Mouse (Mus musculus) adrenal gland, postnatal 14 days (tissue): ENCODE data around the gene Shoc2. TPM values are rescaled to one million over a fixed set of nuclear protein-coding genes. Genes with fewer than 3 reads are reported as not detected.
"Not testable (repeated sequence)": the region's sequence is repeated elsewhere in the genome, so short reads cannot be mapped to it uniquely, and the experiment has no call there.

Experiments
- DNase-seq: peaks from one replicate; pipeline ENCODE4 v3.0.0; 2021; ENCODE audit warnings: mixed read lengths
- total RNA-seq: library from RNA; stranded (reverse); gene quantifications from 2 replicates; pipeline ENCODE4 v1.2.3, GENCODE M21; 2021

Shoc2 gene
- total RNA-seq, 1 experiment from 2014 or later = 42.0 TPM

- no peak for DNase-seq
Observed at GRCm38 (mm10) chr19:53929218-53929617, 14.9 kb upstream of the Shoc2 start.

GRCm38 (mm10) chr19:53933050-53933449, 11.1 kb upstream of the Shoc2 start:
- DNase-seq = no peak

DNA sequence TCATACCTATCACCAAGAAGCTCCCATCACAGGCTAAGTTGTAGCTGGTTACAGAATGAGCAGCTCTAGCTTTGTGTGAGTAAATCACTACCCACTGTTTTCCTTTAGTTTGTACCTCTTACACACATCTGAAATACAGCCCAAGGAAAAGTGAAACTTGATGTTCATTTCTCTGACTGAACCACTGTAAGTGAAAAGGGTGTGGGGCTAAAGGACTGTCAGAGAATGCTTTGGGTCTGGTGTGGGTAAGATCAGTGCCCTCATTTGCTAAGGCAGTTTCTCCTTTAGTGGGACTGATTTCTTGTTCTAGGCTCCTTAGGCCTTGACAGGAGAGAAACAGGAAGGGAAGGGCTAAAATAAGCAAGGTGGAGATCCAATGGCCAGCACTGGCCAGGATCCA, 10.1 kb upstream of the Shoc2 start:
- no peak for DNase-seq

- no peak for DNase-seq
Observed at GRCm38 (mm10) chr19:53939467-53939866, 4.6 kb upstream of the Shoc2 start.

DNA sequence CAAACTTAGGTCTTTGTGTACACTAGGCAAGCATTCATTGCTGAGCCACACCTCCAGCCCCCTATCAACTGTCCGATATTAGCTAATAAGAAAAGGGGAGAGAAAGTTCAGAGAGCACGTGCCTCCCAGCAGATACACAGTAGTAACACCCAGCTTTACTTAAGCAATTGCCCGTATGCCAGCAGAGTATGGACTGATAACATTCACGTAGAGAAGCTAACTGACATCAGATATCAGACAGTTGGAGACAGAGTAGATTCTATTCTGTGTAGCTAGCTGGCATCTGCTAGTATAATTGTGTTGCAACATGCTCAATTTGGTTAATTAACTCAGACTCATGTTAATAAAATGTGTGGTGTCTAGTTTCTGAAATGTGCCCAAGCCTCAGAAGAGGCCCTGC, 3.0 kb upstream of the Shoc2 start:
- no peak for DNase-seq

- DNase-seq = no peak
Observed at GRCm38 (mm10) chr19:53942342-53942741, 1.8 kb upstream of the Shoc2 start.

GRCm38 (mm10) chr19:53944786-53945169, 672 bp downstream of the Shoc2 start:
- DNase-seq = no peak

DNA sequence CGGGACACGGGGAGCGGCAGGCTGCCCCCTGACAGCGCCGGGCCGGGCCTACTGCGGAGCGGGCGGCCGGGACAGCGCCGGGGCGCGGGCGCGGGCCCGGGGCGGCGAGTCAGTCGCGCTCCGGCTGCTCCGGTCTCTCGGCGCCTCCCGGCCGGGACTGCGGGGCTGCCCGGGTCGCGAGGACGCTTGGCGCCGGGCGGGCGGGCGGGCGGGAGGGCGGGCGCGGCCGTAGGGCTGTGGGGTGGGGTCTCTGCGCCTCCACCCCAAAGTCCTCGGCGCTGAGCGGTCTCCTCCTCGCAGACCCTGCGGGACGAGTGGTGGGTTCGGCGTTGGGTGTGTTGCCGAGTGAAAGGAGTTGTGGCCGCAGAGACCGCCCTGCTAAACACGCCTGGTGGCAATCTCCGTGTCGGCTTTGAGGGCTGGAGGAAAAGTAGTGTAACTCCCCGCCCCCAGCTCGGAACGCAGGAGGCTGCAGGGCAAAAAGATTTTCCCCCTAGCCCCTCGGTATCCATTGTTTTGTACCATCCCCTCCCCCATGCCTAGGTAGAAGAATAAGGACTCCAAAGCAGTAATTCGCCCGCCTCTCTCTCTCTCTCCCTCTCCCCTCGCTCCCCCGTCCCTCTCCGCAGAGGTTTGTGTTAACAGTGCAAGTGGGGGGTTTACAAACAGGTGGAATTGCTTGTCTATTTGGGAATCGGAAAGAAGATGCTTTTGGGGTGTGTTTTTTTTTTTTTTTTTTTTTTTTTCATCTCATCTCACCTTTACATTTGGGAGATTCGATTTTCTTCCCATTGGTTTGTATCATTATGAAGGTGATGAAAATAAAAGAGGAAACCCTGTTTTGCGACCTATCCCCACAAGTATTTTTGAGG, 1.3 kb downstream of the Shoc2 start:
- DNase-seq = peak; percentile 69

GRCm38 (mm10) chr19:53957513-53957912, 13.4 kb downstream of the Shoc2 start:
- no peak for DNase-seq

DNA sequence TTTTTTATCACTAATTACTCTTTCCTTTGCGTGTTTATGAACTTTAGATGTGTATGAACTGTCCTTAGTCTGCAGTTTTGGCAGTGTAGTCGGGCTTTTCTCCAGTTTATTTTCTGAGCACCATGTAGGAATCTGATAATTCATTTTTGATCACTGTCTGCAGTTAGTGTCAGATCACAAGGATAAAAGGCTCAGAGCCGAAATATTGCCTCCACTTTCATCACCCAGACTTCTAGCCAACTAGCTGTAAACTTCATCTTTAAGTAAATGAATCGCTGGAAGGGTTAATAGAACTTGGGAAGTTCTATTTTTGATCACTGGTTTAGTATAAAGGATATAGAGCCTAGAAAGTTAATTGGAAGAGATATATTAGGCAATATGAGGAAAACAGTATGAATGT, 18.4 kb downstream of the Shoc2 start:
- DNase-seq = no peak

- not testable (repeated sequence) for DNase-seq
Observed at GRCm38 (mm10) chr19:53964347-53964746, 20.2 kb downstream of the Shoc2 start.

DNA sequence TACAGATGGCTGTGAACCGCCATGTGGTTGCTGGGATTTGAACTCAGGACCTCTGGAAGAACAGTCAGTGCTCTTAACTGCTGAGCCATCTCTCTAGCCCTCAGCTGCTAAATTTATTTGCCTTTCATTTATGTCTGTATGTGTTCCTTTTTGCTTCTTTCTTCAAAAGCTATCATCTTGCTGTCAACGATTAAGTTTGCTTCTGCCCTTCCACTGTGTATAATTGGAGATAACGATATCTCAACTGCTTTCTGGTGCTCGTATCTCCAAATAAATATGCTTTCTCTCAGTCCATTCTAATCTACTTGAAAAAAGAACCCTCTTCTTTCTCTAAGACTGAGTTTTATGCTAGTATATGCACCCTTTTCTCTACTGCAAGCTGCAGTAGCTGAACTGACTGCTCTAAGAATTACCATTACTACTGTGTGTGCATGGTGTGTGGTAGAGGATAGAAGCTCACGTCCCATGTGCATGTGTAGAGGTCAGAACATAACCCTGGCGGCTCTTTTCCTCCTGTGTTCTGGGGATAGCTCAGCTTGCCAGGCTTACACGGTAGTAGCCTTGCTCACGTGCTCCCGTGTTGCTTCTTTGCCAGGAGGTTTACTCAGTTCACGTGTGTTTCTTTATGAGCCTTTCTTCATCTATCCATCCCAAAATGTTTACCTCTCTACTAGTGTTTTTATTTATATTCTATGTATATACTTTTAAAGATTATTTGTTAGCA, 21.0 kb downstream of the Shoc2 start:
- DNase-seq = peak; percentile 14

- DNase-seq = no peak
Observed at GRCm38 (mm10) chr19:53969226-53969625, 25.1 kb downstream of the Shoc2 start.

GRCm38 (mm10) chr19:53971938-53972337, 27.8 kb downstream of the Shoc2 start:
- DNase-seq = no peak

GRCm38 (mm10) chr19:53973656-53974055, 29.6 kb downstream of the Shoc2 start:
- DNase-seq = no peak

DNA sequence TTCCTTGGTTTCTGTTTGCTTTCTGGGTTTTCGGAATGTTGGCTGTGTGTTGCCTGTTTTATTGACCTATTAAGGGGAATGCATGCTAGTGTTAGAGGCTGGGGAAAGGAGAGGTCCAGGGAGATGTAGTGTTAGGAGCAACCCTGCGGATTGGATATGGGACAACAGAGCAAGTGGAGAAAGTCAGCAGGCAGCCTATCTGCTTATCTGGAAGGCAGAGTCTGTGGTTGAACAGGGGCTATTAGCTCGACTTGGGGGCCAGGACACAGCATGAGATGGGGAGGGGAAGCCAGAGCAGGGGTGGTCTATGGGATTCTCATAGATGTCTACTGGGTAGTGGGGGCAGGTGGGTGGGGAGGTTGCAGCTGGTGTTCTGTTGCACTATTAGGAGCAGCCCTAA, 37.9 kb downstream of the Shoc2 start:
- no peak for DNase-seq

GRCm38 (mm10) chr19:53983336-53983735, 39.2 kb downstream of the Shoc2 start:
- DNase-seq = peak; percentile 9

DNA sequence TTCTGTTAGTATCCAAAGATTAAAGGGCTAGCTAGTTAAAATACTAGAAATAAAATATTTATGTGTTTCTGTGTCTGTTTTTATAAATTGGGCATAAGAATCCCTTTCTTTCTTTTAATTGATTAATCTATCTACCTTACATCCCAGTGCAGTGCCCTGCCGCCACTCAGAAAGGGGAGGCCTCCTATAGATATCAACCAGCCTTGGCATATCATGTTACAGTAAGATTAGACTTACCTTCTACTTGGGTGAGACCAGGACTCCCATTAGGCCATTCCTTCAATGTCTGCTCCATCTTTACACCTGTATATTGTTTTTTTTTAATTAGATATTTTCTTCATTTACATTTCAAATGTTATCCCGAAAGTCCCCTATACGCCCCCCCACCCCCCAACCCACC, 40.5 kb downstream of the Shoc2 start:
- no peak for DNase-seq

DNA sequence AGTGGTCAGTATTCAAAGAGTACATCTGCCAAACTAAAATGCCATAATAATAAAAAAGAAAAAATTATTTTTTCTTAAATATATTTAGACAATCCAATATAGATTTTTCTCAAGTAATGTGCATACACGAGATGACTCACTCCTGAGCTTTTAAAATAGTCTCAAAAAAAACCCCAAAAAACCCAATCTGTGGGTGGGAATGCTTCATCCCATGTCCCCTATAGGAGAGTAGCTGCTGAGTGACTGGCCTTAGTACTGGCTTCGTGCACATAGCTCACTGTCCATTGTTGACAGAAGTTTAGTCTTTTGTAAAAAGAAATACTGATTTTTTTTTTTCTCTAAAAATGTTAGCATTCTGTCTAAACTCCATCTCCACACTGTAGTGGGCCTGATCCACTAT, 46.4 kb downstream of the Shoc2 start:
- DNase-seq = no peak

GRCm38 (mm10) chr19:53993860-53994259, 49.8 kb downstream of the Shoc2 start:
- no peak for DNase-seq

- DNase-seq = no peak
Observed at GRCm38 (mm10) chr19:53994276-53994675, 50.2 kb downstream of the Shoc2 start.

DNA sequence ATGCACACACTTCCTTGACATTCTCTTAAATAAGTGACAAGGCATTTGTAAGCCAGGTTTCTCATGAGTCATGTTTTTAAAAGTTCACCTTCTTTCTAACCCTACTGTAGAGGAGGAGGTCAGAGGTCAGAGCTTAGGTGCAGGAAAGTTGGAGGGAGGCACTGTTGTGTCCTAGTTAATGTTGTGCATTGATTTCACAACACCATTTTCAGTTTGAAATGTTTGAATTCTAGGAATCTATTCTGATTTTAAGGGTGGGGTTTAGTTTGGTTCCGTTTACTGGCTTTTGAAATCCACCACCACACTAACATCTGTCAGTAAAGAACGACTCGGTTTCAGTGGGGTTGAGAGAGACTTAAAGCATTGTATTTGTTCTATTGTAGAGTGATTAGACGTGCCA, 66.9 kb downstream of the Shoc2 start:
- DNase-seq = no peak

DNA sequence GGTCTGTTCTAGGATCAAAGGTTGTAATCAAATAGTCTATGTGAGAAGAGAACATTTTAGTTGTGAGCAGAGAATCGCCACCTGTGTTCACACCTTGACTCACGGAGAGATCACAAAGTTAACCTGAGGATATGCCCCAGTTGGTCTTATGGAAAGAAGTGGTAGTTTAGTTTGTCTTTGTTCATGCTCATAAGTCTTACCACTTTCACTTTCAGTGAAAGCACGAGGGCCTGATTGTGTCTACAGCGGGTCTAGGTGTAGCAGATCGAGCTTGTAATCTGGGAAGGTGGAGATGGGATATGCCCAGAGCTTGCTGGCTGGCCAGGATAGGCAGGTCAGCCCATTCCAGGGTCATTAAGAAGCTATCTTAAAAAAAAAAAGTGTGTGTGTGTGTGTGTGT, 70.9 kb downstream of the Shoc2 start:
- DNase-seq = no peak

DNA sequence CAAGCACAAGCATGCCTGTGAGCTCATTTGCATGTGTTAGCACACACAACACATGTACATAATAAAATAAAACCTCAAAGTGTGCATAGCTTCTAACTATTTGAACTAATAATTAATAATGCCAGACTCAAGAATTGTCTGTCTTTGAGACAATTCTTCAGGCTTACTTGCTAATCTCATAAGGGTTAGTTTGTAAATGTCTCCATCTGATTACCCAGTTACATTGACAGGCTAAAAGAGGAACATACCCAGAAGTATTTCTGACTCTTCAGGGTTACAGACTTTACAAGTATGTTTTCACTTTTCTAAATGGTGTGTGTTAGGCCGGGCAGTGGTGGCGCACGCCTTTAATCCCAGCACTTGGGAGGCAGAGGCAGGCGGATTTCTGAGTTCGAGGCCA, 71.4 kb downstream of the Shoc2 start:
- no peak for DNase-seq
